Mouse (Mus musculus): Measurements from ENCODE around the gene Larp1b. TPM values are rescaled to one million over a fixed set of nuclear protein-coding genes. Genes with fewer than 3 reads are reported as not detected.
A peak's percentile ranks its signal among the peaks of the same experiment; 100 is the strongest.

Gene Larp1b
- total RNA-seq, 2 experiments from 2014 or later, result 69.4 to 78.9 TPM

GRCm38 (mm10) chr3:40987539-40987938, 37.9 kb downstream of the Larp1b start:
- no peak for DNase-seq
- TF ChIP-seq CTCF (IDR thresholded peaks at IDR 0.05), result no peak
- no peak overlapping the region for H3K27ac ChIP-seq
- H3K4me3 ChIP-seq, result no peak overlapping the region
- intact Hi-C loops (cut with DNase I), result no loop called here

GRCm38 (mm10) chr3:40988722-40989121, 39.1 kb downstream of the Larp1b start:
- Histone ChIP-seq H3K27ac (no peak overlapping the region), H3K4me3 (no peak overlapping the region)
- no peak for DNase-seq
- intact Hi-C loops (cut with DNase I), result no loop called here
- peak; percentile 51 for TF ChIP-seq CTCF (IDR thresholded peaks at IDR 0.05)

GRCm38 (mm10) chr3:40991541-40991940, 41.9 kb downstream of the Larp1b start:
- intact Hi-C loops (cut with DNase I), result no loop called here
- DNase-seq, result no peak

DNA sequence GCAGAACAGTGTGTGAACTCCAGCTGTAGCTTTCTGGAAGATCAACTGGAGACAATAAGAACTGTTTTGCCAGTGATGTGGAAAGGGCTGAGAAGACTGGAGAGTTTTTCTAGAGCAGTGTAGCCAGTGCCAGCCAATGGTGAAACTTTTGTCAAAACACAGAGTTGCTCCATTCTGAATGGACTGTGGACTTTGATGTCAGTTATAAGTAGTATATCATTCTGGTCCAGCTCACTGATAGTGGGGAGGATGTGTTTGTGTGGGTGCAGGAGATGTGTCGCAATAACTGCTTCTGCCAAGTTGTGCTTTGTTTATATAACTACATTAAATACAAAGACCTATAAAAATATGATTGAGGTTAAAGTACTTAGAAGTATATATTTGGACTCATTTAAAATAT, 45.5 kb downstream of the Larp1b start:
- H3K4me3 ChIP-seq, result no peak overlapping the region
- no peak for DNase-seq
- intact Hi-C loops (cut with DNase I), result loop anchor here (5.0 kb wide), 1 partner anchor 33 kb away; no protein-coding TSS in a partner anchor
- no peak overlapping the region for H3K27ac ChIP-seq
- no peak for TF ChIP-seq CTCF (IDR thresholded peaks at IDR 0.05)

More at GRCm38 (mm10) chr3:40991541-40991940, 41.9 kb downstream of the Larp1b start:
- Histone ChIP-seq H3K4me3 (no peak overlapping the region), H3K27ac (no peak overlapping the region)
- TF ChIP-seq CTCF (IDR thresholded peaks at IDR 0.05), result no peak

DNA sequence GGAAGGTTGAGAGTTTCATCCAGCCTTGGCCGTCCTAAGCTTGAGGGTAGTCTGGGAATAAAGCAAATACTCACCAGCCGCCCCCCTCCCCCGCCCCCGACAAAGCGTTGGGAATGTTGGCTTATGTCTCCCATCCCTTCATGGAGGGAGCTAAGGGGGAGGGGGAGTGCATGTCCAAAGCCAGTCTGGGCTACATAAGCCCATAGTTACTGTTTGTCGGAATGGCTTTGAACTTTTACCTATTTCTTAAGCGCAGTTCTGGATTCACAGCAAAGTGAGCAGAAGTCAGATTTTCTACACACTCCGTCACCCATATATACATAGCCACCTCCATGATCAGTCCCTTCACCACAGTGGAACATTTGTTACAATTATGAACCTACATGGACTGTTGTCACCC, 59.7 kb downstream of the Larp1b start:
- DNase-seq, result no peak

DNA sequence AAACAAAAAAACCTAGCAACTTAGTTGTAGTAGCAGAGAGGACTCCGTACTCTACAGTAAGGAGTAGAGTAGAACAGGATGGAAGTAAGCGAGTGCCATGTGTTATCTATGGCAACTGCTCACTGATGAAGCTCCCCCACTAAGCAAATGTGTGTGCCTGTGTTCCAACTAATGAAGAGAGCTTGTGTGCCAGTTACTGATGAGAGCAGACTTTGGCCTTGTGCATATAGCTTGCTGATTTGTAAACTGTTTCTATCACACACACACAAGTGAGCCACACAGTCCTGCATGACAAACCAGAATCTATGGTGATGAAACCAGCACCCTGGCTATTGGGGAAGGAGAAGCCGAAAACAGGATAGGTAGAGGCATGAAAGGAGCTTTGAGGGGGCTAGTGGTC, 60.4 kb downstream of the Larp1b start:
- DNase-seq, result no peak
- Histone ChIP-seq H3K4me3 (no peak overlapping the region), H3K27ac (no peak overlapping the region)
- intact Hi-C loops (cut with DNase I), result no loop called here
- TF ChIP-seq CTCF (IDR thresholded peaks at IDR 0.05), result no peak

More for the DNA sequence above, 59.7 kb downstream of the Larp1b start:
- Histone ChIP-seq H3K27ac (no peak overlapping the region), H3K4me3 (no peak overlapping the region)
- intact Hi-C loops (cut with DNase I), result no loop called here
- TF ChIP-seq CTCF (IDR thresholded peaks at IDR 0.05), result no peak

GRCm38 (mm10) chr3:41010701-41011100, 61.1 kb downstream of the Larp1b start:
- no peak for DNase-seq
- no peak for TF ChIP-seq CTCF (IDR thresholded peaks at IDR 0.05)
- Histone ChIP-seq H3K27ac (no peak overlapping the region), H3K4me3 (no peak overlapping the region)
- intact Hi-C loops (cut with DNase I), result no loop called here

GRCm38 (mm10) chr3:41012451-41012850, 62.8 kb downstream of the Larp1b start:
- DNase-seq, result no peak
- no peak overlapping the region for H3K27ac ChIP-seq
- intact Hi-C loops (cut with DNase I), result no loop called here
- no peak overlapping the region for H3K4me3 ChIP-seq
- no peak for TF ChIP-seq CTCF (IDR thresholded peaks at IDR 0.05)

DNA sequence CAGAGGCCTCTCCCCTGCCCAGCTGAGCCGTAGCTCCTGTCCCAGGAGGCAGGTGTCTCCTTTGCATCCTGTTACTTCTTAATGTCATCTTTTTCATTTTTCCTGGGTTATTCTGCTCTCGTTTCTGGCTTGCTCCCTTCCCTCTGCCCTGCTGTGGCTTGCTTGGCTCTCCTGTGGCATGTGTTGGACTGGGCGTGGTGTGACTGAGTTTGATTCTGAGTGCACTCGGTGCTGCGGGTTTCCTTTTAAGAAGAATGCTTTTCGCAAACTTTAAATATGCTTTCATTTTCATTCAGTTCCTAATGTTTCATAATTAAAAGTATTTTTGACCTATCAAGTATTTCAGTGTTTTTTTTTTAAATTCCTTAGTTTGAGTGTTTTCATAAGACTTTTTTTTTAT, 65.3 kb downstream of the Larp1b start:
- intact Hi-C loops (cut with DNase I), result no loop called here
- TF ChIP-seq CTCF (IDR thresholded peaks at IDR 0.05), result no peak
- H3K4me3 ChIP-seq, result no peak overlapping the region
- DNase-seq, result no peak
- H3K27ac ChIP-seq, result no peak overlapping the region

DNA sequence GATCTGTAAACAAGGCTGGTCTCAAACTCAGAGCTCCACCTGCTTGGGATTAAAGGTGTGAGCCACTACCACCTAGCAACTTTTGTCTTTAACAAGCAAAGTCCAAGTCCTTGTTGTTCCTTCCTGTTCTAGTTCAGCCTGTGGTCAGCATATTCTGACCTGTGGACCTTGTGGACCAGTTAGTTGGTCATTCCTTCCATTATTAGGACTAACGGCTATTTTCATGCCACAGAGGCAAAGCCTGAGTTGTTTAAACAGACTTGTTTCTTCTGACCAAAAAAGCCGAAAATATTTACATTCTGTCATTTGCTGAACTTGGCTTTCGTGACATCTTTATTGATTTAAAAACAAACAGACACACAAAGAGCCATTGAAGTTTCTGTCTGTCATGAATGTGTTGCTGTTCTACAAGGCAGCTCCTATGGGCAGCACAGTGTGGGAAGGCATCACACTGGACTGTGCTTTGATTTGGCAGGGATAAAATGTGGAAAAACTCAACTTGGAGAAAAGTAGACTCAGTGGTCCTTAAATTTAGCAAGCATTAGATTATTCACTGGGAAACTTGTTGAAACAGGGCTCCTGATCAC, 68.5 kb downstream of the Larp1b start:
- Histone ChIP-seq H3K27ac (no peak overlapping the region), H3K4me3 (no peak overlapping the region)
- DNase-seq, result no peak
- no peak for TF ChIP-seq CTCF (IDR thresholded peaks at IDR 0.05)
- intact Hi-C loops (cut with DNase I), result no loop called here

DNA sequence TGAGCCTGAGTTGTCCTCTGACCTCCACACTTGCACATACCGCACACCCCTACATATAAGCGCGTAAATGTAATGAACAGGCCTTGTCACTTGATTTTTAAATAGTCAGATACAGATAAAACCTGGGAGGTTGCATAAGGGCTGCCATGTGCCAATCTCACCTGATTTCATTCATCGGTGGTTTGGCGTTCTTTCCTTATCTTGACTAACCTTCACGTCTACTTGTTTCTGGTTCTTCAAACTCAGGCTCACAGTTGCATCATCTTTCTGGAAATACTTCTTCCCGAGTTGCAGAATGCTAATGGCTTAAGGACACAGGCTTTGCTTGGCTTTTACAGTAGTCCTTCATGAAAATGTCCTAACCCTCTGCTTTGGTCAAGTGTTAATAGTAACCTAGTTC, 71.1 kb downstream of the Larp1b start:
- Histone ChIP-seq H3K27ac (no peak overlapping the region), H3K4me3 (no peak overlapping the region)
- DNase-seq, result no peak
- TF ChIP-seq CTCF (IDR thresholded peaks at IDR 0.05), result no peak
- intact Hi-C loops (cut with DNase I), result no loop called here

GRCm38 (mm10) chr3:41021980-41022379, 72.4 kb downstream of the Larp1b start:
- TF ChIP-seq CTCF (IDR thresholded peaks at IDR 0.05), result no peak
- intact Hi-C loops (cut with DNase I), result no loop called here
- no peak for DNase-seq
- Histone ChIP-seq H3K4me3 (no peak overlapping the region), H3K27ac (no peak overlapping the region)

DNA sequence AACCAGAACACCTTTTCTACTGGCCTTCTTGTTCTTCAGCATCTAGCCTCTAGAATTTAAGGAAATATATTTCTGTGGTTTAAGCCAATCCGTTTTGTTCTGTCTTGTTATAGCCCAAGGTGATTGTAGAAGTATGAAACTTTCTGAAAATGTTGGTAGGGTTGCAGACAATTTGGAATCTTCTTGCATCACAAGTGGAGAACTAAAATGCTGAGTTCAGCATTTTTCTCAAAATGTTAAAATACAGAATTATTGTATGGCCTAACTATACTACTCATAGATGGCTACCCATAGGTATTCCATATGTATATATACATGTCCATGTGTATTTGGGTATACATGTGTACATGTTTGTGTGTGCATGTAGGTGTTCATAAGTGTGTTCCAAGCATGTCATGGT, 81.1 kb downstream of the Larp1b start:
- intact Hi-C loops (cut with DNase I), result no loop called here
- TF ChIP-seq CTCF (IDR thresholded peaks at IDR 0.05), result no peak
- no peak for DNase-seq
- Histone ChIP-seq H3K27ac (no peak overlapping the region), H3K4me3 (no peak overlapping the region)

Measured in gastrocnemius, adult 2 months (tissue).